Mouse (Mus musculus) forebrain, embryonic 16.5 days (tissue): ENCODE data around the gene Svep1. TPM values are rescaled to one million over a fixed set of nuclear protein-coding genes. Genes with fewer than 3 reads are reported as not detected.
A peak's percentile ranks its signal among the peaks of the same experiment; 100 is the strongest.

Source experiments
- ATAC-seq: fragments of 200-750 bp; cut with Nextera tagmentation; 2 replicates; pipeline ENCODE4 v1.8.0; 2017; ENCODE audit warnings: mild to moderate bottlenecking, moderate library complexity
- H3K27ac ChIP-seq: fragments of 300-500 bp; sonication (generic); 2 replicates; pipeline ENCODE4 v1.5.1; 2014; ENCODE audit warnings: low read length, control low read depth
- H3K27me3 ChIP-seq: fragments of 300-500 bp; sonication (generic); replicated peaks from 2 replicates; pipeline ENCODE4 v1.6.1; 2014; ENCODE audit warnings: low read length; ENCODE audit not compliant: control insufficient read depth, insufficient read depth
- H3K36me3 ChIP-seq: fragments of 300-500 bp; sonication (generic); 2 replicates; pipeline ENCODE4 v1.6.1; 2014; ENCODE audit not compliant: control insufficient read depth, insufficient read depth
- H3K4me1 ChIP-seq: fragments of 300-500 bp; sonication (generic); replicated peaks from 2 replicates; pipeline ENCODE4 v1.6.1; 2014; ENCODE audit warnings: low read length; ENCODE audit not compliant: control insufficient read depth, insufficient read depth
- H3K4me2 ChIP-seq: fragments of 300-500 bp; sonication (generic); 2 replicates; pipeline ENCODE4 v1.6.1; 2014; ENCODE audit warnings: mild to moderate bottlenecking, low read length, control low read depth
- H3K4me3 ChIP-seq: fragments of 300-500 bp; sonication (generic); replicated peaks from 2 replicates; pipeline ENCODE4 v1.5.1; 2014; ENCODE audit warnings: mild to moderate bottlenecking, low read length, control low read depth
- H3K9ac ChIP-seq: fragments of 300-500 bp; sonication (generic); replicated peaks from 2 replicates; pipeline ENCODE4 v1.6.1; 2014; ENCODE audit warnings: low read depth, low read length, control low read depth
- H3K9me3 ChIP-seq: fragments of 300-500 bp; sonication (generic); 2 replicates; pipeline ENCODE4 v1.6.1; 2016; ENCODE audit warnings: low read length; ENCODE audit not compliant: control insufficient read depth
- WGBS: fragments of 180-500 bp; shearing (Covaris S2); extraction: QIAGEN DNeasy Blood & Tissue Kit; methylation state at CpG from one replicate; pipeline ENCODE4 v1.1.7; 2014; 5-methylcytosine and 5-hydroxymethylcytosine counted together
- polyA plus RNA-seq: library from polyadenylated mRNA; unstranded; fragments of >200 nt; fragmentation: Nextera tagmentation; extraction: Ambion mirVana; gene quantifications from 2 replicates; pipeline ENCODE4 v1.2.1, GENCODE M21; 2015

Gene Svep1
- polyA plus RNA-seq, 1 experiment from 2014 or later, result 0.49 TPM

- 35% methylated on average over 3 of the region's 3 CpGs for WGBS
- Histone ChIP-seq H3K4me2 (no peak overlapping the region), H3K27me3 (no peaks in the 10 kb centered on the region), H3K4me1 (no peaks in the 10 kb centered on the region), H3K4me3 (no peak overlapping the region), H3K9me3 (no peaks in the 10 kb centered on the region), H3K27ac (no peak overlapping the region), H3K9ac (no peak overlapping the region), H3K36me3 (no peaks in the 10 kb centered on the region)
- no peak for ATAC-seq
Observed at GRCm38 (mm10) chr4:58150301-58150700, 56.4 kb downstream of the Svep1 start.

GRCm38 (mm10) chr4:58149186-58149585, 57.5 kb downstream of the Svep1 start:
- Histone ChIP-seq H3K4me3 (no peak overlapping the region), H3K9me3 (no peaks in the 10 kb centered on the region), H3K36me3 (no peaks in the 10 kb centered on the region), H3K4me2 (no peak overlapping the region), H3K27me3 (no peaks in the 10 kb centered on the region), H3K4me1 (no peaks in the 10 kb centered on the region), H3K27ac (no peak overlapping the region), H3K9ac (no peak overlapping the region)
- no peak for ATAC-seq
- 83% methylated on average over 1 of the region's 1 CpGs for WGBS

GRCm38 (mm10) chr4:58148547-58148946, 58.1 kb downstream of the Svep1 start:
- ATAC-seq, result no peak
- H3K4me3 ChIP-seq, result no peak overlapping the region
- H3K9me3 ChIP-seq, result no peaks in the 10 kb centered on the region
- no peak overlapping the region for H3K9ac ChIP-seq
- H3K4me2 ChIP-seq, result no peak overlapping the region
- H3K27ac ChIP-seq, result no peak overlapping the region
- no peaks in the 10 kb centered on the region for H3K4me1 ChIP-seq
- no peaks in the 10 kb centered on the region for H3K36me3 ChIP-seq
- no peaks in the 10 kb centered on the region for H3K27me3 ChIP-seq

- Histone ChIP-seq H3K4me1 (no peaks in the 10 kb centered on the region), H3K4me3 (no peak overlapping the region), H3K27me3 (no peaks in the 10 kb centered on the region), H3K36me3 (no peaks in the 10 kb centered on the region), H3K9me3 (no peaks in the 10 kb centered on the region), H3K27ac (no peak overlapping the region), H3K9ac (no peak overlapping the region), H3K4me2 (no peak overlapping the region)
- ATAC-seq, result no peak
- 94% methylated on average over 2 of the region's 2 CpGs for WGBS
Observed at GRCm38 (mm10) chr4:58146676-58147075, 60.0 kb downstream of the Svep1 start.

GRCm38 (mm10) chr4:58139764-58140556, 66.7 kb downstream of the Svep1 start:
- WGBS, result 81% methylated on average over 8 of the region's 8 CpGs
- Histone ChIP-seq H3K4me2 (no peak overlapping the region), H3K36me3 (no peaks in the 10 kb centered on the region), H3K4me3 (no peak overlapping the region), H3K4me1 (no peaks in the 10 kb centered on the region), H3K27me3 (no peaks in the 10 kb centered on the region; the same call in 1 of the 2 replicates), H3K9me3 (no peaks in the 10 kb centered on the region), H3K9ac (no peak overlapping the region), H3K27ac (no peak overlapping the region)
- ATAC-seq, result no peak

- no peaks in the 10 kb centered on the region for H3K9me3 ChIP-seq
- H3K36me3 ChIP-seq, result no peaks in the 10 kb centered on the region
- no peak overlapping the region for H3K9ac ChIP-seq
- no peaks in the 10 kb centered on the region; the same call in 1 of the 2 replicates for H3K27me3 ChIP-seq
- no peaks in the 10 kb centered on the region for H3K4me1 ChIP-seq
- H3K27ac ChIP-seq, result no peak overlapping the region
- 15% methylated on average over 6 of the region's 6 CpGs for WGBS
- H3K4me3 ChIP-seq, result no peak overlapping the region
- no peak overlapping the region for H3K4me2 ChIP-seq
- no peak for ATAC-seq
Observed at GRCm38 (mm10) chr4:58139241-58139640, 67.4 kb downstream of the Svep1 start.

- peaks cover 8% of the 10 kb centered on the region for H3K27me3 ChIP-seq
- WGBS, result 9% methylated on average over 1 of the region's 1 CpGs
- no peaks in the 10 kb centered on the region for H3K36me3 ChIP-seq
- no peak overlapping the region for H3K9ac ChIP-seq
- H3K27ac ChIP-seq, result no peak overlapping the region
- no peak overlapping the region for H3K4me3 ChIP-seq
- ATAC-seq, result peak; percentile 72
- no peaks in the 10 kb centered on the region for H3K9me3 ChIP-seq
- H3K4me2 ChIP-seq, result no peak overlapping the region
- peaks cover 3% of the 10 kb centered on the region for H3K4me1 ChIP-seq
Observed at GRCm38 (mm10) chr4:58133610-58134309, 72.9 kb downstream of the Svep1 start.

- peaks cover 3% of the 10 kb centered on the region for H3K4me1 ChIP-seq
- no peak overlapping the region for H3K4me3 ChIP-seq
- no peak overlapping the region for H3K9ac ChIP-seq
- H3K36me3 ChIP-seq, result no peaks in the 10 kb centered on the region
- 84% methylated on average over 4 of the region's 4 CpGs for WGBS
- H3K4me2 ChIP-seq, result no peak overlapping the region
- H3K27me3 ChIP-seq, result peaks cover 8% of the 10 kb centered on the region
- no peak overlapping the region for H3K27ac ChIP-seq
- H3K9me3 ChIP-seq, result no peaks in the 10 kb centered on the region
- no peak for ATAC-seq
Observed at GRCm38 (mm10) chr4:58129844-58130243, 76.8 kb downstream of the Svep1 start.

GRCm38 (mm10) chr4:58127024-58127423, 79.6 kb downstream of the Svep1 start:
- no peaks in the 10 kb centered on the region for H3K36me3 ChIP-seq
- 64% methylated on average over 5 of the region's 5 CpGs for WGBS

More at GRCm38 (mm10) chr4:58127024-58127423, 79.6 kb downstream of the Svep1 start:
- H3K4me2 ChIP-seq, result no peak overlapping the region
- no peak overlapping the region for H3K4me3 ChIP-seq
- no peaks in the 10 kb centered on the region for H3K4me1 ChIP-seq
- H3K9me3 ChIP-seq, result no peaks in the 10 kb centered on the region
- H3K27me3 ChIP-seq, result peaks cover 6% of the 10 kb centered on the region
- no peak for ATAC-seq
- H3K9ac ChIP-seq, result no peak overlapping the region
- H3K27ac ChIP-seq, result no peak overlapping the region
